17 mouse cellular contexts compared by ENCODE assay signal in genomic region chr10:67123756-67124155, GRCm38 (mm10). TPM values are rescaled to one million over a fixed set of nuclear protein-coding genes. Genes with fewer than 3 reads are reported as not detected.
DNase-seq lines count a peak whose midpoint lies in the region; ATAC-seq and TF ChIP-seq lines count a peak whose summit lies in the region.
"Had no signal": no experiment of that assay in that cellular context is flagged by ENCODE, and none has a peak within 500 bp of the region (broad histone marks: within the 10 kb centered on the region; RNA-seq: fewer than 3 reads in every experiment).

No protein-coding gene starts in this region.

- H3K4me1 ChIP-seq in heart, embryonic 11.5 days (ENCODE audit: control insufficient read depth, insufficient read depth, low read length): peaks cover 39% of the 10 kb centered on the region
- peaks cover 10% of the 10 kb centered on the region; the same call in 1 of the 2 replicates for H3K4me1 ChIP-seq in liver, adult 2 months (ENCODE audit: control insufficient read depth, insufficient read depth, low read length)
- peaks cover 26% of the 10 kb centered on the region for H3K4me1 ChIP-seq in liver, embryonic 12.5 days
- peaks cover 35% of the 10 kb centered on the region for H3K4me1 ChIP-seq in bone marrow macrophage, adult 2 months (ENCODE audit: control insufficient read depth, insufficient read depth, low read length)

- H3K9me3 ChIP-seq in heart, embryonic 11.5 days (replicated peaks; ENCODE audit: control insufficient read depth, low read length): no peaks in the 10 kb centered on the region
- H3K9me3 ChIP-seq in liver, embryonic 12.5 days (replicated peaks): no peaks in the 10 kb centered on the region
- H3K9me3 ChIP-seq: embryonic facial prominence, embryonic 13.5 days; intestine, embryonic 15.5 days; limb, embryonic 12.5 days; midbrain, embryonic 12.5 days had no signal

- peak overlapping the region; percentile 38 for H3K4me2 ChIP-seq in heart, embryonic 11.5 days
- H3K4me2 ChIP-seq in liver, embryonic 12.5 days: no peak overlapping the region
- H3K4me2 ChIP-seq: embryonic facial prominence, embryonic 13.5 days; hindbrain, embryonic 14.5 days; intestine, embryonic 15.5 days; limb, embryonic 12.5 days; midbrain, embryonic 12.5 days had no signal

- no peak overlapping the region for H3K4me3 ChIP-seq in heart, embryonic 11.5 days (ENCODE audit: low read depth, low read length)
- no peak overlapping the region for H3K4me3 ChIP-seq in liver, adult 2 months (ENCODE audit: insufficient read depth, low read depth, low read length)
- no peak overlapping the region for H3K4me3 ChIP-seq in liver, embryonic 12.5 days
- peak overlapping the region; percentile 25 for H3K4me3 ChIP-seq in bone marrow macrophage, adult 2 months (ENCODE audit: insufficient read depth, low read length)
- H3K4me3 ChIP-seq: embryonic facial prominence, embryonic 13.5 days; intestine, embryonic 15.5 days; limb, embryonic 12.5 days; midbrain, embryonic 12.5 days had no signal

- no peaks in the 10 kb centered on the region for H3K36me3 ChIP-seq in heart, embryonic 11.5 days (ENCODE audit: control insufficient read depth, insufficient read depth, low read length)
- no peaks in the 10 kb centered on the region for H3K36me3 ChIP-seq in liver, adult 2 months (ENCODE audit: control insufficient read depth, insufficient read depth, low read length)
- no peaks in the 10 kb centered on the region for H3K36me3 ChIP-seq in liver, embryonic 12.5 days
- H3K36me3 ChIP-seq: embryonic facial prominence, embryonic 13.5 days; intestine, embryonic 15.5 days; limb, embryonic 12.5 days; midbrain, embryonic 12.5 days had no signal

- ATAC-seq in heart, embryonic 11.5 days (replicated peaks; ENCODE audit: insufficient number of reproducible peaks, low FRiP score, low TSS enrichment): no peak
- ATAC-seq in liver, embryonic 12.5 days: no peak
- 0 out of 2 replicates have a peak, but pooled peaks have one; percentile 17 for ATAC-seq in megakaryocyte progenitor cell, adult 5-6 weeks (replicated peaks; ENCODE audit: poor library complexity)
- ATAC-seq: forebrain, postnatal 0 days; intestine, embryonic 15.5 days had no signal

- no peak for TF ChIP-seq POLR2A in liver, adult 2 months (IDR thresholded peaks at IDR 0.05; ENCODE audit: extremely low read depth, insufficient read depth, low read length)
- no peak for TF ChIP-seq POLR2A in bone marrow macrophage, adult 2 months (IDR thresholded peaks at IDR 0.05; ENCODE audit: borderline replicate concordance, low read depth, low read length)

- H3K27ac ChIP-seq in heart, embryonic 11.5 days (ENCODE audit: low read depth, low read length): peak overlapping the region; percentile 68
- 0 out of 2 replicates have a peak overlapping the region, but pooled peaks have one; percentile 28 for H3K27ac ChIP-seq in liver, adult 2 months (replicated peaks; ENCODE audit: insufficient read depth, low read depth, low read length)
- H3K27ac ChIP-seq in liver, embryonic 12.5 days: no peak overlapping the region
- peak overlapping the region; percentile 75 for H3K27ac ChIP-seq in bone marrow macrophage, adult 2 months (ENCODE audit: insufficient read depth, low read depth, low read length)
- H3K27ac ChIP-seq: embryonic facial prominence, embryonic 13.5 days; hindbrain, embryonic 14.5 days; intestine, embryonic 15.5 days; limb, embryonic 12.5 days; midbrain, embryonic 12.5 days had no signal

- H3K79me2 ChIP-seq in liver, adult 2 months (ENCODE audit: control insufficient read depth, insufficient read depth, low read length): peaks cover 44% of the 10 kb centered on the region

- WGBS in heart, embryonic 11.5 days (ENCODE audit: insufficient replicate concordance): 54% methylated on average over 2 of the region's 2 CpGs
- 66% methylated on average over 2 of the region's 2 CpGs for WGBS in liver, adult 2 months
- 36% methylated on average over 2 of the region's 2 CpGs for WGBS in liver, embryonic 12.5 days (ENCODE audit: insufficient replicate concordance)

- no peak overlapping the region for H3K9ac ChIP-seq in heart, embryonic 11.5 days (ENCODE audit: low read depth, low read length)
- H3K9ac ChIP-seq in liver, adult 2 months (ENCODE audit: low read depth, low read length): no peak overlapping the region
- H3K9ac ChIP-seq in liver, embryonic 12.5 days: no peak overlapping the region
- H3K9ac ChIP-seq: embryonic facial prominence, embryonic 13.5 days; forebrain, postnatal 0 days; hindbrain, embryonic 14.5 days; intestine, embryonic 15.5 days; limb, embryonic 12.5 days; midbrain, embryonic 12.5 days had no signal

- TF ChIP-seq CTCF in liver, adult 2 months (IDR thresholded peaks at IDR 0.05; ENCODE audit: low read depth, low read length): no peak
- no peak for TF ChIP-seq CTCF in bone marrow macrophage, adult 2 months (IDR thresholded peaks at IDR 0.05; ENCODE audit: low read depth, low read length)

- no peaks in the 10 kb centered on the region for H3K27me3 ChIP-seq in heart, embryonic 11.5 days (ENCODE audit: control insufficient read depth, insufficient read depth, low read length)
- H3K27me3 ChIP-seq in liver, adult 2 months (ENCODE audit: control insufficient read depth, insufficient read depth, low read length): no peaks in the 10 kb centered on the region
- peaks cover 42% of the 10 kb centered on the region for H3K27me3 ChIP-seq in liver, embryonic 12.5 days (replicated peaks)
- H3K27me3 ChIP-seq: embryonic facial prominence, embryonic 13.5 days; intestine, embryonic 15.5 days; midbrain, embryonic 12.5 days had no signal

- no peak for DNase-seq in heart, adult 9 months (ENCODE audit: low spot score in 2 of 2)
- DNase-seq in liver, adult 2 months (ENCODE audit: extremely low read depth, low read depth, low spot score): no peak
- DNase-seq in right cerebral cortex, postnatal 14 days: no peak
- DNase-seq: adrenal gland, postnatal 25 days; forebrain, postnatal 0 days; gastrocnemius, postnatal 25 days; lung, postnatal 36 days; thymus, adult 2 months had no signal

RNA-seq across cellular contexts. Expression of gene Reep3, which starts 27.0 kb away (rescaled TPM):
- 21.5 and 23.7 TPM in 2 replicates for polyA plus RNA-seq in heart, embryonic 11.5 days (2014; fragmentation: Nextera tagmentation; extraction: Ambion mirVana)
- total RNA-seq in liver, adult 2 months (2014; rRNA removed): 36.1 and 38.8 TPM in 2 replicates
- 21.6 and 24.8 TPM in 2 replicates for polyA plus RNA-seq in liver, adult 2 months (2012; rRNA removed)
- 8.7 and 8.8 TPM in 2 replicates for polyA plus RNA-seq in liver, embryonic 12.5 days (2016; fragmentation: Nextera tagmentation; extraction: Ambion mirVana)
- 62.9 and 69.2 TPM in 2 replicates for polyA plus RNA-seq in bone marrow macrophage, adult 2 months (2012; ENCODE audit: insufficient read depth, insufficient read length, missing spikeins)
- total RNA-seq in megakaryocyte progenitor cell, adult 5-6 weeks (2015): 25.3 and 28.7 TPM in 2 replicates
- total RNA-seq in megakaryocyte progenitor cell, adult 5-6 weeks (2017): 12.1 and 12.2 TPM in 2 replicates

RNA-seq across cellular contexts. Expression of gene Jmjd1c, which starts 27.8 kb away (rescaled TPM):
- 31.7 and 39.5 TPM in 2 replicates for polyA plus RNA-seq in heart, embryonic 11.5 days (2014; fragmentation: Nextera tagmentation; extraction: Ambion mirVana)
- total RNA-seq in liver, adult 2 months (2014; rRNA removed): 44.8 and 48.3 TPM in 2 replicates
- 5.7 and 5.8 TPM in 2 replicates for polyA plus RNA-seq in liver, adult 2 months (2012; rRNA removed)
- 16.1 and 16.3 TPM in 2 replicates for polyA plus RNA-seq in liver, embryonic 12.5 days (2016; fragmentation: Nextera tagmentation; extraction: Ambion mirVana)
- 66.2 and 69.2 TPM in 2 replicates for polyA plus RNA-seq in bone marrow macrophage, adult 2 months (2012; ENCODE audit: insufficient read depth, insufficient read length, missing spikeins)
- total RNA-seq in megakaryocyte progenitor cell, adult 5-6 weeks (2015): 82.6 and 124 TPM in 2 replicates
- 49.5 and 79.8 TPM in 2 replicates for total RNA-seq in megakaryocyte progenitor cell, adult 5-6 weeks (2017)
